Mouse (Mus musculus): ENCODE measurements around the gene Hba-a1. TPM values are rescaled to one million over a fixed set of nuclear protein-coding genes. Genes with fewer than 3 reads are reported as not detected.

The Hba-a1 gene
- polyA plus RNA-seq, 1 experiment from 2014 or later = 4,235 TPM

- Histone ChIP-seq H3K9me3 (no peaks in the 10 kb centered on the region), H3K4me2 (replicated peaks) (no peak overlapping the region), H3K27me3 (no peaks in the 10 kb centered on the region), H3K27ac (no peak overlapping the region), H3K36me3 (no peaks in the 10 kb centered on the region), H3K4me1 (no peaks in the 10 kb centered on the region), H3K9ac (no peak overlapping the region), H3K4me3 (no peak overlapping the region)
- no peak for ATAC-seq (ENCODE audit: low FRiP score, low read depth)
- WGBS = 62% methylated on average over 5 of the region's 5 CpGs
These were observed 48.5 kb downstream of the Hba-a1 start for GRCm38 (mm10) chr11:32331861-32332260.

GRCm38 (mm10) chr11:32333235-32333634 lies 49.9 kb downstream of the Hba-a1 start:
- Histone ChIP-seq H3K9me3 (no peaks in the 10 kb centered on the region), H3K27me3 (no peaks in the 10 kb centered on the region), H3K36me3 (no peaks in the 10 kb centered on the region), H3K4me1 (no peaks in the 10 kb centered on the region), H3K9ac (no peak overlapping the region), H3K4me2 (replicated peaks) (no peak overlapping the region), H3K4me3 (no peak overlapping the region), H3K27ac (no peak overlapping the region)
- no peak for ATAC-seq (ENCODE audit: low FRiP score, low read depth)
- WGBS = 81% methylated on average over 2 of the region's 2 CpGs

Other genes starting within 250 kb of the Hba-a1 start
- gene Il9r, start 83.2 kb upstream of the Hba-a1 start, polyA plus RNA-seq (2015; fragmentation: Nextera tagmentation; extraction: Ambion mirVana) = 0.14 and 0.50 TPM in 2 replicates
- 58.7 and 66.4 TPM in 2 replicates for gene Snrnp25, start 78.1 kb upstream of the Hba-a1 start, polyA plus RNA-seq (2015; fragmentation: Nextera tagmentation; extraction: Ambion mirVana)
- gene Rhbdf1, start 61.2 kb upstream of the Hba-a1 start, polyA plus RNA-seq (2015; fragmentation: Nextera tagmentation; extraction: Ambion mirVana) = 59.3 and 63.4 TPM in 2 replicates
- gene Mpg, start 57.0 kb upstream of the Hba-a1 start, polyA plus RNA-seq (2015; fragmentation: Nextera tagmentation; extraction: Ambion mirVana) = 42.7 and 43.5 TPM in 2 replicates
- gene Nprl3, start 15.8 kb upstream of the Hba-a1 start, polyA plus RNA-seq (2015; fragmentation: Nextera tagmentation; extraction: Ambion mirVana) = 46.0 and 47.0 TPM in 2 replicates
- 595 and 644 TPM in 2 replicates for gene Hba-x, start 7.1 kb upstream of the Hba-a1 start, polyA plus RNA-seq (2015; fragmentation: Nextera tagmentation; extraction: Ambion mirVana)
- 1.8 and 3.2 TPM in 2 replicates for gene Hbq1b, start 3.5 kb downstream of the Hba-a1 start, polyA plus RNA-seq (2015; fragmentation: Nextera tagmentation; extraction: Ambion mirVana)
- gene Hba-a2, start 13.0 kb downstream of the Hba-a1 start, polyA plus RNA-seq (2015; fragmentation: Nextera tagmentation; extraction: Ambion mirVana) = 10,014 and 10,405 TPM in 2 replicates
- gene Hbq1a, start 16.6 kb downstream of the Hba-a1 start, polyA plus RNA-seq (2015; fragmentation: Nextera tagmentation; extraction: Ambion mirVana) = 0.39 and 0.46 TPM in 2 replicates
- 25.9 and 31.3 TPM in 2 replicates for gene Sh3pxd2b, start 64.3 kb downstream of the Hba-a1 start, polyA plus RNA-seq (2015; fragmentation: Nextera tagmentation; extraction: Ambion mirVana)
- 96.4 and 97.3 TPM in 2 replicates for gene Ubtd2, start 171.9 kb downstream of the Hba-a1 start, polyA plus RNA-seq (2015; fragmentation: Nextera tagmentation; extraction: Ambion mirVana)
- gene Efcab9, start 248.6 kb downstream of the Hba-a1 start, polyA plus RNA-seq (2015; fragmentation: Nextera tagmentation; extraction: Ambion mirVana) = 0.45 TPM in 1 of 2 replicates, not detected in the other
- 2.6 and 3.1 TPM in 2 replicates for gene Stk10, start 249.8 kb downstream of the Hba-a1 start, polyA plus RNA-seq (2015; fragmentation: Nextera tagmentation; extraction: Ambion mirVana)

Data from limb, embryonic 13.5 days (tissue).